Mouse (Mus musculus) forebrain, embryonic 14.5 days (tissue): Measurements from ENCODE around the gene Ap2m1. TPM values are rescaled to one million over a fixed set of nuclear protein-coding genes. Genes with fewer than 3 reads are reported as not detected.
A peak's percentile ranks its signal among the peaks of the same experiment; 100 is the strongest.

Experiments
- ATAC-seq: fragments of 200-750 bp; cut with Nextera tagmentation; 2 replicates; pipeline ENCODE4 v1.8.0; 2017; ENCODE audit warnings: mild to moderate bottlenecking, moderate library complexity
- DNase-seq: peaks from one replicate; pipeline ENCODE4 v3.0.0-alpha.2; 2015; ENCODE audit warnings: low spot score
- H3K27ac ChIP-seq: fragments of 300-500 bp; sonication (generic); 2 replicates; pipeline ENCODE4 v1.5.1; 2014; ENCODE audit warnings: low read depth, mild to moderate bottlenecking, control low read depth, low read length, moderate library complexity
- H3K27me3 ChIP-seq: fragments of 300-500 bp; sonication (generic); replicated peaks from 2 replicates; pipeline ENCODE4 v1.6.1; 2014; ENCODE audit warnings: low read length, control low read depth, mixed read lengths; ENCODE audit not compliant: control insufficient read depth, insufficient read depth
- H3K36me3 ChIP-seq: fragments of 300-500 bp; sonication (generic); 2 replicates; pipeline ENCODE4 v1.6.1; 2014; ENCODE audit warnings: low read length, control low read depth; ENCODE audit not compliant: control insufficient read depth, insufficient read depth
- H3K4me1 ChIP-seq: fragments of 300-500 bp; sonication (generic); 2 replicates; pipeline ENCODE4 v1.6.1; 2014; ENCODE audit warnings: antibody characterized with exemption, low read length, control low read depth; ENCODE audit not compliant: control insufficient read depth, insufficient read depth
- H3K4me2 ChIP-seq: fragments of 300-500 bp; sonication (generic); 2 replicates; pipeline ENCODE4 v1.6.1; 2014; ENCODE audit warnings: mild to moderate bottlenecking, control low read depth, low read length
- H3K4me3 ChIP-seq: fragments of 300-500 bp; sonication (generic); 2 replicates; pipeline ENCODE4 v1.5.1; 2014; ENCODE audit warnings: low read depth, low read length, control low read depth
- H3K9ac ChIP-seq: fragments of 300-500 bp; sonication (generic); 2 replicates; pipeline ENCODE4 v1.6.1; 2014; ENCODE audit warnings: mild to moderate bottlenecking, low read length, control low read depth, moderate library complexity
- H3K9me3 ChIP-seq: fragments of 300-500 bp; sonication (generic); replicated peaks from 2 replicates; pipeline ENCODE4 v1.6.1; 2016; ENCODE audit warnings: low read length, control low read depth, mixed read lengths; ENCODE audit not compliant: control insufficient read depth
- WGBS: fragments of 180-500 bp; shearing (Covaris S2); extraction: QIAGEN DNeasy Blood & Tissue Kit; methylation state at CpG from one replicate; pipeline ENCODE4 v1.1.7; 2014; 5-methylcytosine and 5-hydroxymethylcytosine counted together
- polyA plus RNA-seq: library from polyadenylated mRNA; unstranded; fragments of >200 nt; fragmentation: Nextera tagmentation; extraction: Ambion mirVana; gene quantifications from 2 replicates; pipeline ENCODE4 v1.2.1, GENCODE M21; 2014

Gene Ap2m1
- polyA plus RNA-seq, 1 experiment from 2014 or later = 1,206 TPM

- ATAC-seq (no peak), DNase-seq (no peak)
- 5% methylated on average over 5 of the region's 5 CpGs for WGBS
- no peaks in the 10 kb centered on the region for H3K9me3 ChIP-seq
- peak overlapping the region; percentile 91 for H3K4me2 ChIP-seq
- peak overlapping the region; percentile 86 for H3K4me3 ChIP-seq
- H3K36me3 ChIP-seq = peaks cover 57% of the 10 kb centered on the region
- peaks cover 21% of the 10 kb centered on the region for H3K4me1 ChIP-seq
- H3K27me3 ChIP-seq = no peaks in the 10 kb centered on the region
- H3K9ac ChIP-seq = peak overlapping the region; percentile 98
- H3K27ac ChIP-seq = no peak overlapping the region; the same call in 1 of the 2 replicates
These were observed 1.8 kb downstream of the Ap2m1 start for GRCm38 (mm10) chr16:20537071-20537471.

- peaks cover 61% of the 10 kb centered on the region for H3K36me3 ChIP-seq
- no peak for ATAC-seq
- peaks cover 21% of the 10 kb centered on the region for H3K4me1 ChIP-seq
- no peak overlapping the region for H3K27ac ChIP-seq
- peak overlapping the region; percentile 86 for H3K4me3 ChIP-seq
- WGBS = 31% methylated on average over 6 of the region's 6 CpGs
- no peak for DNase-seq
- H3K4me2 ChIP-seq = peak overlapping the region; percentile 91
- peak overlapping the region; percentile 98 for H3K9ac ChIP-seq
- no peaks in the 10 kb centered on the region for H3K27me3 ChIP-seq
- no peaks in the 10 kb centered on the region for H3K9me3 ChIP-seq
These were observed 2.5 kb downstream of the Ap2m1 start for GRCm38 (mm10) chr16:20537601-20538320.

- WGBS = 89% methylated on average over 3 of the region's 3 CpGs
- Histone ChIP-seq H3K27me3 (no peaks in the 10 kb centered on the region), H3K4me3 (no peak overlapping the region), H3K9ac (no peak overlapping the region), H3K27ac (no peak overlapping the region), H3K9me3 (no peaks in the 10 kb centered on the region), H3K4me1 (peaks cover 21% of the 10 kb centered on the region), H3K4me2 (no peak overlapping the region), H3K36me3 (peaks cover 67% of the 10 kb centered on the region)
- ATAC-seq (no peak), DNase-seq (no peak)
These were observed 4.4 kb downstream of the Ap2m1 start for GRCm38 (mm10) chr16:20539649-20540048.

- Histone ChIP-seq H3K36me3 (peaks cover 75% of the 10 kb centered on the region), H3K4me2 (no peak overlapping the region), H3K9ac (no peak overlapping the region), H3K27ac (no peak overlapping the region), H3K4me1 (peaks cover 21% of the 10 kb centered on the region), H3K4me3 (no peak overlapping the region), H3K9me3 (no peaks in the 10 kb centered on the region), H3K27me3 (no peaks in the 10 kb centered on the region)
- ATAC-seq = no peak
- DNase-seq = no peak
- 90% methylated on average over 4 of the region's 4 CpGs for WGBS
These were observed 5.2 kb downstream of the Ap2m1 start for GRCm38 (mm10) chr16:20540438-20540837.

- H3K27ac ChIP-seq = no peak overlapping the region
- no peak overlapping the region for H3K4me3 ChIP-seq
- DNase-seq (no peak), ATAC-seq (no peak)
- no peaks in the 10 kb centered on the region for H3K27me3 ChIP-seq
- H3K36me3 ChIP-seq = peaks cover 63% of the 10 kb centered on the region
- H3K9me3 ChIP-seq = no peaks in the 10 kb centered on the region
- H3K4me2 ChIP-seq = no peak overlapping the region
- 91% methylated on average over 10 of the region's 10 CpGs for WGBS
- no peak overlapping the region for H3K9ac ChIP-seq
- H3K4me1 ChIP-seq = peaks cover 10% of the 10 kb centered on the region
These were observed 10.4 kb downstream of the Ap2m1 start for GRCm38 (mm10) chr16:20545696-20546095.

DNA sequence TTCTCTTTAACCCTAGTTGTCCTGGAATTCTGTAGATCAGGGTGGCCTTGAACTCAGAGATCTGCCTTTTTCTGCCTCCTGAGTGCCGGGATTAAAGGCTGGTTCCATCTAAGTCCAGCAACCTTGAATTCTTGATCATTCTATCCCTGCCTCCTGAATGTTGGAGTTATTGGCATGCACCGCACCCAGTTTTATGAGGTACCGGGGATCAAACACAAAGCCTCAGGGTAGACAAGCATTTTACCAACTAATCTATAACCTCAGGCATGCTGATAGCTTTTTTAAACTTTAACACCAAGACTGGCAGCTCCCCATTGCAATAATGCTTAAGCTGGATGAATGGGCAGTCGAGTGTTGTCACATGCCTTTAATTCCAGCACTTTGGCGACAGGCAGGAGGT, 12.1 kb downstream of the Ap2m1 start:
- DNase-seq (no peak), ATAC-seq (no peak)
- WGBS = 57% methylated on average over 5 of the region's 5 CpGs
- H3K9ac ChIP-seq = no peak overlapping the region
- peaks cover 10% of the 10 kb centered on the region for H3K4me1 ChIP-seq
- H3K9me3 ChIP-seq = no peaks in the 10 kb centered on the region
- H3K27ac ChIP-seq = no peak overlapping the region
- no peaks in the 10 kb centered on the region for H3K27me3 ChIP-seq
- H3K36me3 ChIP-seq = peaks cover 61% of the 10 kb centered on the region
- H3K4me3 ChIP-seq = peak overlapping the region; percentile 79
- peak overlapping the region; percentile 64 for H3K4me2 ChIP-seq

- DNase-seq (peak; percentile 100), ATAC-seq (peak; percentile 98)
- H3K27me3 ChIP-seq = no peaks in the 10 kb centered on the region
- peak within 1 kb of the TSS; percentile 44; the same call in 1 of the 2 replicates for H3K27ac ChIP-seq
- H3K36me3 ChIP-seq = peaks cover 63% of the 10 kb centered on the region
- H3K9me3 ChIP-seq = no peaks in the 10 kb centered on the region
- under 1% methylated on average over 56 of the region's 56 CpGs for WGBS
- peak within 1 kb of the TSS; percentile 94 for H3K4me2 ChIP-seq
- H3K4me1 ChIP-seq = peaks cover 10% of the 10 kb centered on the region
- H3K4me3 ChIP-seq = peak within 1 kb of the TSS; percentile 79
- peak within 1 kb of the TSS; percentile 85 for H3K9ac ChIP-seq
These were observed 13.0 kb downstream of the Ap2m1 start, which contains the start of gene Abcf3 for GRCm38 (mm10) chr16:20548096-20548948. Gene Abcf3 (plus strand): TSS chr16:20548577.

GRCm38 (mm10) chr16:20549161-20549560, 13.9 kb downstream of the Ap2m1 start:
- H3K4me3 ChIP-seq = peak overlapping the region; percentile 79
- WGBS = 53% methylated on average over 9 of the region's 9 CpGs
- H3K27me3 ChIP-seq = no peaks in the 10 kb centered on the region
- no peak for ATAC-seq
- DNase-seq = no peak
- H3K9me3 ChIP-seq = no peaks in the 10 kb centered on the region
- H3K9ac ChIP-seq = peak overlapping the region; percentile 85
- H3K36me3 ChIP-seq = peaks cover 63% of the 10 kb centered on the region
- no peak overlapping the region for H3K27ac ChIP-seq
- H3K4me2 ChIP-seq = peak overlapping the region; percentile 94
- peaks cover 10% of the 10 kb centered on the region for H3K4me1 ChIP-seq
